Mouse (Mus musculus) heart, adult 18-20 months (tissue): Measurements from ENCODE around the gene Fgfr2. TPM values are rescaled to one million over a fixed set of nuclear protein-coding genes. Genes with fewer than 3 reads are reported as not detected.

ENCODE experiments used
- DNase-seq, 2 experiments: peaks; one replicate each; pipeline ENCODE4 v3.0.0; 2021 to 2022; ENCODE audit warnings: mixed read lengths in 1 of 2
- total RNA-seq, 2 experiments: library from RNA; stranded (reverse); gene quantifications; 2 replicates each; pipeline ENCODE4 v1.2.3; 2021

Fgfr2 gene
- total RNA-seq, 2 experiments from 2014 or later = 1.3 to 2.6 TPM

- DNase-seq = peak in 1 of 2 experiments; percentile 45
Observed at GRCm38 (mm10) chr7:130754790-130755189, 2368.4 kb downstream of the Fgfr2 start.

GRCm38 (mm10) chr7:130751678-130752077, 2371.5 kb downstream of the Fgfr2 start:
- DNase-seq = no peak

GRCm38 (mm10) chr7:130750752-130751490, 2372.2 kb downstream of the Fgfr2 start:
- DNase-seq = no peak

- no peak for DNase-seq
Observed at GRCm38 (mm10) chr7:130749165-130749564, 2374.0 kb downstream of the Fgfr2 start.

GRCm38 (mm10) chr7:130743239-130744025, 2379.7 kb downstream of the Fgfr2 start:
- DNase-seq = no peak

GRCm38 (mm10) chr7:130741099-130741498, 2382.1 kb downstream of the Fgfr2 start:
- no peak for DNase-seq

GRCm38 (mm10) chr7:130734195-130734787, 2388.9 kb downstream of the Fgfr2 start:
- DNase-seq = no peak

- DNase-seq = no peak
Observed at GRCm38 (mm10) chr7:130733423-130733822, 2389.7 kb downstream of the Fgfr2 start.

- no peak for DNase-seq
Observed at GRCm38 (mm10) chr7:130732908-130733307, 2390.2 kb downstream of the Fgfr2 start.

- DNase-seq = no peak
Observed at GRCm38 (mm10) chr7:130731792-130732191, 2391.4 kb downstream of the Fgfr2 start.

- no peak for DNase-seq
Observed at GRCm38 (mm10) chr7:130727560-130727959, 2395.6 kb downstream of the Fgfr2 start.

GRCm38 (mm10) chr7:130726724-130727422, 2396.3 kb downstream of the Fgfr2 start:
- peak; percentile 30 to 35 for DNase-seq

GRCm38 (mm10) chr7:130726185-130726584, 2397.0 kb downstream of the Fgfr2 start:
- DNase-seq = no peak

GRCm38 (mm10) chr7:130720646-130721335, 2402.4 kb downstream of the Fgfr2 start:
- no peak for DNase-seq

GRCm38 (mm10) chr7:130719931-130720598, 2403.1 kb downstream of the Fgfr2 start:
- DNase-seq = no peak

GRCm38 (mm10) chr7:130716989-130717388, 2406.2 kb downstream of the Fgfr2 start:
- DNase-seq = no peak

GRCm38 (mm10) chr7:130716341-130716740, 2406.8 kb downstream of the Fgfr2 start:
- DNase-seq = no peak

- DNase-seq = no peak
Observed at GRCm38 (mm10) chr7:130715467-130715866, 2407.7 kb downstream of the Fgfr2 start.

- DNase-seq = no peak
Observed at GRCm38 (mm10) chr7:130713319-130713718, 2409.8 kb downstream of the Fgfr2 start.

GRCm38 (mm10) chr7:130711851-130712250, 2411.3 kb downstream of the Fgfr2 start:
- DNase-seq = no peak
